14 mouse cellular contexts compared by ENCODE assay signal in the genomic region with DNA sequence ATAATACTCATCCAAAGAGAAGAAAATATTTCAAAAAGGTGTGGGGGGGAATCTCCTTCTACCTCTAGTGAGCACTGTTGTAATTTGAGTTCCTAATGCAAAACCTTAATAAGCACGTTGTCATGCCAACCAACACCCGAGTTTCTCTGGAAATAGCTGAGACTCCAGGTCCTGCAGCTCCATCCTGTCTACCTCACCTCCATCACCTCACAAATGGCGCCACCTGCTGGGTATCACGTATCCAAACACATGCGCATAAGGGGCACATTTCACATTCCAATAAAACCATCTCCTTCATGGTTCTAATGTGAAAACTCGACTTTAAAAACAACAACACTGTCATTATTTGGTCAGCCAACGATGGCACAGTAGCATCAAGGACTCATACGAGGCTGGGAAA. TPM values are rescaled to one million over a fixed set of nuclear protein-coding genes. Genes with fewer than 3 reads are reported as not detected.
DNase-seq lines count a peak whose midpoint lies in the region; ATAC-seq and TF ChIP-seq lines count a peak whose summit lies in the region.
"Had no signal": no experiment of that assay in that cellular context is flagged by ENCODE, and none has a peak within 500 bp of the region (broad histone marks: within the 10 kb centered on the region; RNA-seq: fewer than 3 reads in every experiment).

No protein-coding gene starts in this region.

- TF ChIP-seq POLR2A in testis, adult 2 months (IDR thresholded peaks at IDR 0.05; ENCODE audit: control insufficient read depth, low read depth, low read length) = no peak

- peak; percentile 31 for DNase-seq in hindbrain, embryonic 11.5 days (ENCODE audit: low spot score)
- DNase-seq in testis, postnatal 14 days (ENCODE audit: low spot score) = no peak
- peak; percentile 47 for DNase-seq in embryo, embryonic 10.5 days (ENCODE audit: low spot score)
- DNase-seq in thymus, postnatal 4 days = peak; percentile 69
- DNase-seq in adrenal gland, postnatal 25 days = no peak
- DNase-seq in cerebellum, adult 9-10 months = no peak

- H3K9me3 ChIP-seq in hindbrain, embryonic 11.5 days (ENCODE audit: control insufficient read depth, low read length) = no peaks in the 10 kb centered on the region
- no peaks in the 10 kb centered on the region for H3K9me3 ChIP-seq in hindbrain, embryonic 13.5 days
- H3K9me3 ChIP-seq: limb, embryonic 12.5 days had no signal

- no peak overlapping the region for H3K4me2 ChIP-seq in hindbrain, embryonic 11.5 days (replicated peaks; ENCODE audit: low read depth, low read length)
- no peak overlapping the region for H3K4me2 ChIP-seq in hindbrain, embryonic 13.5 days
- H3K4me2 ChIP-seq: embryonic facial prominence, embryonic 15.5 days; limb, embryonic 12.5 days had no signal

- no peaks in the 10 kb centered on the region for H3K27me3 ChIP-seq in hindbrain, embryonic 11.5 days (ENCODE audit: control insufficient read depth, insufficient read depth, low read length)
- no peaks in the 10 kb centered on the region for H3K27me3 ChIP-seq in hindbrain, embryonic 13.5 days
- H3K27me3 ChIP-seq in testis, adult 2 months (ENCODE audit: control insufficient read depth, insufficient read depth, low read length) = no peaks in the 10 kb centered on the region
- H3K27me3 ChIP-seq: embryonic facial prominence, embryonic 15.5 days; limb, embryonic 12.5 days had no signal

- no peaks in the 10 kb centered on the region for H3K4me1 ChIP-seq in hindbrain, embryonic 11.5 days (replicated peaks; ENCODE audit: control insufficient read depth, insufficient read depth, low read length)
- no peaks in the 10 kb centered on the region for H3K4me1 ChIP-seq in hindbrain, embryonic 13.5 days (replicated peaks)
- no peaks in the 10 kb centered on the region for H3K4me1 ChIP-seq in testis, adult 2 months (ENCODE audit: control insufficient read depth, insufficient read depth, low read length)
- H3K4me1 ChIP-seq: embryonic facial prominence, embryonic 15.5 days; limb, embryonic 12.5 days had no signal

- no peak for ATAC-seq in hindbrain, embryonic 11.5 days (ENCODE audit: low FRiP score)
- ATAC-seq in hindbrain, embryonic 13.5 days (ENCODE audit: low FRiP score) = no peak
- ATAC-seq: activated CD4-positive, CD25-positive, alpha-beta regulatory T cell, adult 4 months had no signal

- peak; percentile 50; the same call in 1 of the 2 replicates for TF ChIP-seq CTCF in testis, adult 2 months (IDR thresholded peaks at IDR 0.05; ENCODE audit: control insufficient read depth, insufficient read depth, insufficient replicate concordance, low read depth, low read length)

- H3K27ac ChIP-seq in hindbrain, embryonic 11.5 days (ENCODE audit: low read depth, low read length) = no peak overlapping the region
- no peak overlapping the region for H3K27ac ChIP-seq in hindbrain, embryonic 13.5 days
- no peak overlapping the region for H3K27ac ChIP-seq in testis, adult 2 months (ENCODE audit: control insufficient read depth, insufficient read depth, low read depth, low read length)
- H3K27ac ChIP-seq: embryonic facial prominence, embryonic 15.5 days; limb, embryonic 12.5 days had no signal

- no peak overlapping the region for H3K4me3 ChIP-seq in hindbrain, embryonic 11.5 days (ENCODE audit: low read depth, low read length)
- no peak overlapping the region for H3K4me3 ChIP-seq in hindbrain, embryonic 13.5 days
- H3K4me3 ChIP-seq in testis, adult 2 months (ENCODE audit: control insufficient read depth, low read depth, low read length) = no peak overlapping the region
- H3K4me3 ChIP-seq: embryonic facial prominence, embryonic 15.5 days; limb, embryonic 12.5 days had no signal

- no peak overlapping the region for H3K9ac ChIP-seq in hindbrain, embryonic 11.5 days (ENCODE audit: low read depth, low read length)
- no peak overlapping the region for H3K9ac ChIP-seq in hindbrain, embryonic 13.5 days
- H3K9ac ChIP-seq: embryonic facial prominence, embryonic 15.5 days; limb, embryonic 12.5 days had no signal

- H3K36me3 ChIP-seq in hindbrain, embryonic 11.5 days (ENCODE audit: control insufficient read depth, insufficient read depth, low read length) = no peaks in the 10 kb centered on the region
- no peaks in the 10 kb centered on the region for H3K36me3 ChIP-seq in hindbrain, embryonic 13.5 days
- no peaks in the 10 kb centered on the region for H3K36me3 ChIP-seq in testis, adult 2 months (ENCODE audit: control insufficient read depth, insufficient read depth, low read length)
- H3K36me3 ChIP-seq: embryonic facial prominence, embryonic 15.5 days; limb, embryonic 12.5 days had no signal

- WGBS in hindbrain, embryonic 11.5 days = 58% methylated on average over 8 of the region's 8 CpGs
- WGBS in hindbrain, embryonic 13.5 days = 59% methylated on average over 8 of the region's 8 CpGs

RNA-seq across cellular contexts. Expression of a gene that starts 14.0 kb away (rescaled TPM):
- polyA plus RNA-seq in hindbrain, embryonic 11.5 days (2014; fragmentation: Nextera tagmentation; extraction: Ambion mirVana) = not detected in 2 replicates
- polyA plus RNA-seq in hindbrain, embryonic 13.5 days (2015; fragmentation: Nextera tagmentation; extraction: Ambion mirVana) = not detected in 2 replicates
- 2.4 and 2.8 TPM in 2 replicates for polyA plus RNA-seq in testis, adult 2 months (2012; rRNA removed)
- not detected in 2 replicates for total RNA-seq in adrenal gland, postnatal 25 days (2021)
- total RNA-seq: monocyte, adult 5-6 weeks had no signal
- polyA plus RNA-seq: activated CD4-positive, CD25-positive, alpha-beta regulatory T cell, adult 4 months; embryonic facial prominence, embryonic 15.5 days; heart, embryonic 16.5 days; limb, embryonic 12.5 days; stomach, embryonic 14.5 days had no signal

RNA-seq across cellular contexts. Expression of a gene that starts 15.4 kb away (rescaled TPM):
- polyA plus RNA-seq in hindbrain, embryonic 11.5 days (2014; fragmentation: Nextera tagmentation; extraction: Ambion mirVana) = not detected in 2 replicates
- polyA plus RNA-seq in hindbrain, embryonic 13.5 days (2015; fragmentation: Nextera tagmentation; extraction: Ambion mirVana) = not detected in 2 replicates
- 1,338 and 1,445 TPM in 2 replicates for polyA plus RNA-seq in testis, adult 2 months (2012; rRNA removed)
- not detected in 2 replicates for total RNA-seq in adrenal gland, postnatal 25 days (2021)
- polyA plus RNA-seq: activated CD4-positive, CD25-positive, alpha-beta regulatory T cell, adult 4 months; embryonic facial prominence, embryonic 15.5 days; heart, embryonic 16.5 days; stomach, embryonic 14.5 days had no signal

RNA-seq across cellular contexts. Expression of a gene that starts 17.4 kb away (rescaled TPM):
- polyA plus RNA-seq in hindbrain, embryonic 11.5 days (2014; fragmentation: Nextera tagmentation; extraction: Ambion mirVana) = not detected in 2 replicates
- not detected in 2 replicates for polyA plus RNA-seq in hindbrain, embryonic 13.5 days (2015; fragmentation: Nextera tagmentation; extraction: Ambion mirVana)
- polyA plus RNA-seq in testis, adult 2 months (2012; rRNA removed) = 629 and 638 TPM in 2 replicates
- not detected in 2 replicates for total RNA-seq in adrenal gland, postnatal 25 days (2021)
- total RNA-seq: monocyte, adult 5-6 weeks had no signal
- polyA plus RNA-seq: activated CD4-positive, CD25-positive, alpha-beta regulatory T cell, adult 4 months; embryonic facial prominence, embryonic 15.5 days; heart, embryonic 16.5 days; limb, embryonic 12.5 days; stomach, embryonic 14.5 days had no signal

Comparison
In these comparisons a context has a peak if more than half of its experiments do, and no peak if none do; other contexts are left out.
1. DNase-seq: peak in hindbrain, embryonic 11.5 days (single experiment), embryo, embryonic 10.5 days (single experiment) and thymus, postnatal 4 days (single experiment); none in testis, postnatal 14 days (single experiment), adrenal gland, postnatal 25 days (single experiment) and cerebellum, adult 9-10 months (single experiment).
2. RNA of a gene that starts 15.4 kb away (polyA plus RNA-seq): 1,338 to 1,445 TPM in testis, adult 2 months; not detected in hindbrain, embryonic 11.5 days and not detected in hindbrain, embryonic 13.5 days; every median in the first group is over 1,000 times any median in the second.
3. RNA of a gene that starts 17.4 kb away (polyA plus RNA-seq): 629 to 638 TPM in testis, adult 2 months; not detected in hindbrain, embryonic 11.5 days and not detected in hindbrain, embryonic 13.5 days; every median in the first group is over 100 times any median in the second.